23 mouse cellular contexts compared by ENCODE assay signal in the genomic region with DNA sequence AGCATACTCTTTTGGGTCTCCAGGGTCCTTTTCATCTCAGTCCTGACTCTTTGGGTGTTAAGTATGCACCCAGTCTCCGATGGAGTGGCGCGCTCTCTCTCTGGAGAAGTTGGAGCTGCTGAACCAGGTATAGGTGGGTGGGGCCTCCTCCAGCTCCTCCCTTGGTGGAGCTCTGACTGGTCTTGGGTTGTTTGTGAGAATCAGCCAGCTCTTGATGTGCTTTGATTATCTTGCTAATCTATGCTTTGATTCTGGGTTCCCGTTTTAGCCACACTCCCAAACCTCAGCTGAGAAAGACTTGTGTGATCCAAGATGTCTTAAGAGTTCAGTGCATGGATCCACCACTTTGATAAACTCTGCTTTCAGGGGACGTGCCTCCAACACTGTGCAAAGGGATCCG. TPM values are rescaled to one million over a fixed set of nuclear protein-coding genes. Genes with fewer than 3 reads are reported as not detected.
DNase-seq lines count a peak whose midpoint lies in the region; ATAC-seq lines count a peak whose summit lies in the region.
"Had no signal": no experiment of that assay in that cellular context is flagged by ENCODE, and none has a peak within 500 bp of the region (broad histone marks: within the 10 kb centered on the region; RNA-seq: fewer than 3 reads in every experiment).

A gene (minus strand): TSS at position 101 of the 400 bp plus-strand sequence.

- H3K4me3 ChIP-seq in kidney, embryonic 16.5 days (ENCODE audit: low read length) = no peak within 1 kb of the TSS
- H3K4me3 ChIP-seq: embryonic facial prominence, embryonic 12.5 days; forebrain, embryonic 15.5 days; heart, embryonic 13.5 days; hindbrain, embryonic 12.5 days had no signal

- no peak for DNase-seq in kidney, postnatal 14 days
- DNase-seq in lung, postnatal 10 days = peak; percentile 4
- no peak for DNase-seq in lung, postnatal 4 days
- peak; percentile 44 for DNase-seq in R1 (ENCODE audit: low read depth, low spot score)
- DNase-seq in lung, postnatal 36 days = peak; percentile 30
- DNase-seq in thymus, postnatal 36 days = no peak
- DNase-seq: adrenal gland, postnatal 14 days; B cell, adult 2 months; cerebellum, adult 11-12 months; cerebellum, adult 9-10 months; cerebellum, postnatal 25 days; gastrocnemius, postnatal 36 days; heart, adult 11 months; heart, postnatal 4 days had no signal

- 66% methylated on average over 6 of the region's 6 CpGs for WGBS in kidney, embryonic 16.5 days

- no peak within 1 kb of the TSS for H3K27ac ChIP-seq in kidney, embryonic 16.5 days (ENCODE audit: low read length)
- H3K27ac ChIP-seq: embryonic facial prominence, embryonic 12.5 days; forebrain, embryonic 15.5 days; heart, embryonic 13.5 days; hindbrain, embryonic 12.5 days had no signal

- H3K9me3 ChIP-seq in kidney, embryonic 16.5 days (ENCODE audit: low read length) = 0 out of 2 replicates have a peak, but pooled peaks cover 2% of the 10 kb centered on the region
- H3K9me3 ChIP-seq: embryonic facial prominence, embryonic 12.5 days; forebrain, embryonic 15.5 days; hindbrain, embryonic 12.5 days had no signal

- no peak within 1 kb of the TSS for H3K9ac ChIP-seq in kidney, embryonic 16.5 days (replicated peaks; ENCODE audit: low read length)
- H3K9ac ChIP-seq: embryonic facial prominence, embryonic 12.5 days; forebrain, embryonic 15.5 days; heart, embryonic 13.5 days; hindbrain, embryonic 12.5 days had no signal

- 0 out of 2 replicates have a peak, but pooled peaks have one; percentile 39 for ATAC-seq in kidney, embryonic 16.5 days (ENCODE audit: low FRiP score, low TSS enrichment)
- ATAC-seq: CD4-positive, CD25-positive, alpha-beta regulatory T cell, adult 4 months; forebrain, embryonic 15.5 days; Patski had no signal

- no peak within 1 kb of the TSS for H3K4me2 ChIP-seq in kidney, embryonic 16.5 days (replicated peaks; ENCODE audit: low read depth, low read length)
- H3K4me2 ChIP-seq: embryonic facial prominence, embryonic 12.5 days; forebrain, embryonic 15.5 days; heart, embryonic 13.5 days; hindbrain, embryonic 12.5 days had no signal

- no peaks in the 10 kb centered on the region for H3K4me1 ChIP-seq in kidney, embryonic 16.5 days (ENCODE audit: insufficient read depth, low read length)
- H3K4me1 ChIP-seq: embryonic facial prominence, embryonic 12.5 days; forebrain, embryonic 15.5 days; heart, embryonic 13.5 days; hindbrain, embryonic 12.5 days had no signal

- H3K27me3 ChIP-seq in kidney, embryonic 16.5 days (ENCODE audit: insufficient read depth, low read length) = no peaks in the 10 kb centered on the region
- H3K27me3 ChIP-seq: embryonic facial prominence, embryonic 12.5 days; forebrain, embryonic 15.5 days; hindbrain, embryonic 12.5 days had no signal

- no peaks in the 10 kb centered on the region for H3K36me3 ChIP-seq in kidney, embryonic 16.5 days (ENCODE audit: insufficient read depth, low read length)
- H3K36me3 ChIP-seq: embryonic facial prominence, embryonic 12.5 days; forebrain, embryonic 15.5 days; heart, embryonic 13.5 days; hindbrain, embryonic 12.5 days had no signal

RNA-seq across cellular contexts. Expression of the gene that starts here (rescaled TPM):
- 0.92 and 1.3 TPM in 2 replicates for polyA plus RNA-seq in kidney, embryonic 16.5 days (2015; fragmentation: Nextera tagmentation; extraction: Ambion mirVana)
- polyA plus RNA-seq: CD4-positive, CD25-positive, alpha-beta regulatory T cell, adult 4 months; cortical plate, adult 2 months; forebrain, embryonic 15.5 days; heart, postnatal 0 days had no signal

Comparison
In these comparisons a context has a peak if more than half of its experiments do, and no peak if none do; other contexts are left out.
1. DNase-seq: peak in lung, postnatal 10 days (single experiment), R1 (single experiment) and lung, postnatal 36 days (single experiment); none in kidney, postnatal 14 days (single experiment), lung, postnatal 4 days (0 of 2) and thymus, postnatal 36 days (0 of 2).